In the genomic region with DNA sequence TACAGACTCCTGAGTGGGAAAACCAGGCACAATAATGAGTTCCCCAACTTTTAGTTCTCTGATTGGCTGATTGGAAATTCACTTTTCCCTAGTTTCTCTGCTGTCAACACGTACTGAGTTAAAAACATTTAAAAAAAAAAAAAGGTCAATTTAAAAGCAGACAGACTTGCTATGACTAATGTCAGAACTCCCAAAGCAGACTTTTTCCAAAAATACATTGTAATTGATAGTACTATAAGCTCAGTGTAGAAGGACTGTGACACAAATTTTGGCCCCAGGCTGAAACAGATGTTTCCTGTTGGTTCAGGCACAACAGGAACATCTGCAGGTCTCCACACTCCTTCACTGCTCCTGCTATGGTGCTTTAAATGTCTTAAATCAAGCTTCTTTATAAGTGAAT, we compare ENCODE assay signal across 9 mouse cellular contexts. TPM values are rescaled to one million over a fixed set of nuclear protein-coding genes. Genes with fewer than 3 reads are reported as not detected.
DNase-seq lines count a peak whose midpoint lies in the region; ATAC-seq and TF ChIP-seq lines count a peak whose summit lies in the region.
"Had no signal": no experiment of that assay in that cellular context is flagged by ENCODE, and none has a peak within 500 bp of the region (broad histone marks: within the 10 kb centered on the region; RNA-seq: fewer than 3 reads in every experiment).

No protein-coding gene starts in this region.

- no peak for TF ChIP-seq EP300 in lung, postnatal 0 days (IDR thresholded peaks at IDR 0.05)
- peak; percentile 61; the same call in 1 of the 2 replicates for TF ChIP-seq EP300 in heart, postnatal 0 days (IDR thresholded peaks at IDR 0.05; ENCODE audit: low read depth)

- intact Hi-C loops in gastrocnemius, postnatal 14 days (cut with DNase I; ENCODE audit: low total_unique reads), result no loop called here
- intact Hi-C loops in left cerebral cortex, postnatal 4 days (cut with DNase I), result no loop called here

- H3K4me1 ChIP-seq in lung, postnatal 0 days (ENCODE audit: insufficient read depth, low read depth, low read length), result no peaks in the 10 kb centered on the region; the same call in 1 of the 2 replicates
- peaks cover 6% of the 10 kb centered on the region for H3K4me1 ChIP-seq in heart, postnatal 0 days (ENCODE audit: control insufficient read depth, insufficient read depth)
- H3K4me1 ChIP-seq in intestine, postnatal 0 days (replicated peaks; ENCODE audit: control insufficient read depth, insufficient read depth, low read length), result peaks cover 8% of the 10 kb centered on the region

- H3K27ac ChIP-seq in lung, postnatal 0 days (ENCODE audit: low read length), result no peak overlapping the region
- peak overlapping the region; percentile 63 for H3K27ac ChIP-seq in heart, postnatal 0 days (ENCODE audit: low read depth)
- H3K27ac ChIP-seq in intestine, postnatal 0 days (ENCODE audit: low read depth, low read length), result no peak overlapping the region
- H3K27ac ChIP-seq: forebrain, embryonic 12.5 days had no signal

- no peak for ATAC-seq in lung, postnatal 0 days
- ATAC-seq in heart, postnatal 0 days (ENCODE audit: insufficient read depth, low read depth), result no peak
- ATAC-seq in intestine, postnatal 0 days, result no peak

- H3K9me3 ChIP-seq in lung, postnatal 0 days (ENCODE audit: low read length), result no peaks in the 10 kb centered on the region
- no peaks in the 10 kb centered on the region for H3K9me3 ChIP-seq in heart, postnatal 0 days (replicated peaks; ENCODE audit: control insufficient read depth, low read length)
- no peaks in the 10 kb centered on the region for H3K9me3 ChIP-seq in intestine, postnatal 0 days (ENCODE audit: control insufficient read depth)
- H3K9me3 ChIP-seq: forebrain, embryonic 12.5 days had no signal

- H3K4me3 ChIP-seq in lung, postnatal 0 days (ENCODE audit: low read depth, low read length), result no peak overlapping the region
- H3K4me3 ChIP-seq in heart, postnatal 0 days (ENCODE audit: low read depth, low read length), result no peak overlapping the region
- no peak overlapping the region for H3K4me3 ChIP-seq in intestine, postnatal 0 days (ENCODE audit: low read depth, low read length)
- H3K4me3 ChIP-seq: forebrain, embryonic 12.5 days had no signal

- no peak for TF ChIP-seq CTCF in lung, postnatal 0 days (IDR thresholded peaks at IDR 0.05)
- no peak for TF ChIP-seq CTCF in heart, postnatal 0 days (IDR thresholded peaks at IDR 0.05; ENCODE audit: low read depth)
- no peak for TF ChIP-seq CTCF in intestine, postnatal 0 days (IDR thresholded peaks at IDR 0.05; ENCODE audit: low read depth)

- no peaks in the 10 kb centered on the region for H3K27me3 ChIP-seq in lung, postnatal 0 days (replicated peaks; ENCODE audit: insufficient read depth, low read length)
- no peaks in the 10 kb centered on the region for H3K27me3 ChIP-seq in heart, postnatal 0 days (ENCODE audit: control insufficient read depth, insufficient read depth, low read length)
- H3K27me3 ChIP-seq in intestine, postnatal 0 days (replicated peaks; ENCODE audit: control insufficient read depth, insufficient read depth, low read length), result no peaks in the 10 kb centered on the region
- H3K27me3 ChIP-seq: forebrain, embryonic 12.5 days had no signal

- H3K9ac ChIP-seq in lung, postnatal 0 days (replicated peaks; ENCODE audit: low read depth), result no peak overlapping the region
- H3K9ac ChIP-seq in heart, postnatal 0 days (replicated peaks; ENCODE audit: low read depth, low read length), result no peak overlapping the region
- no peak overlapping the region for H3K9ac ChIP-seq in intestine, postnatal 0 days (ENCODE audit: low read depth, low read length)
- H3K9ac ChIP-seq: forebrain, embryonic 12.5 days had no signal

- no peak overlapping the region for H3K4me2 ChIP-seq in lung, postnatal 0 days (replicated peaks; ENCODE audit: low read depth, low read length)
- H3K4me2 ChIP-seq in heart, postnatal 0 days (ENCODE audit: low read depth, low read length), result no peak overlapping the region
- H3K4me2 ChIP-seq in intestine, postnatal 0 days (replicated peaks; ENCODE audit: low read depth), result no peak overlapping the region
- H3K4me2 ChIP-seq: forebrain, embryonic 12.5 days had no signal

- WGBS in lung, postnatal 0 days, result 31% methylated on average over 1 of the region's 1 CpGs
- 48% methylated on average over 1 of the region's 1 CpGs for WGBS in heart, postnatal 0 days
- WGBS in intestine, postnatal 0 days, result 59% methylated on average over 1 of the region's 1 CpGs

- H3K36me3 ChIP-seq in lung, postnatal 0 days (ENCODE audit: insufficient read depth, low read length), result no peaks in the 10 kb centered on the region
- H3K36me3 ChIP-seq in heart, postnatal 0 days (replicated peaks; ENCODE audit: control insufficient read depth, insufficient read depth, low read length), result no peaks in the 10 kb centered on the region
- H3K36me3 ChIP-seq in intestine, postnatal 0 days (ENCODE audit: control insufficient read depth, insufficient read depth), result no peaks in the 10 kb centered on the region
- H3K36me3 ChIP-seq: forebrain, embryonic 12.5 days had no signal

- peak; percentile 25 for DNase-seq in gastrocnemius, postnatal 25 days
- DNase-seq in gastrocnemius, postnatal 14 days, result no peak
- DNase-seq in lung, postnatal 0 days (ENCODE audit: low spot score), result peak; percentile 39
- DNase-seq in lung, postnatal 36 days, result no peak
- peak; percentile 60 for DNase-seq in heart, postnatal 0 days (ENCODE audit: low spot score)
- DNase-seq in left cerebral cortex, postnatal 4 days, result no peak
- no peak for DNase-seq in layer of hippocampus, adult 8-10 months (ENCODE audit: low spot score in 2 of 2)

RNA-seq across cellular contexts. Expression of gene Elk4, which starts 3.6 kb away (rescaled TPM):
- total RNA-seq in gastrocnemius, postnatal 25 days (2021), result 10 to 100 TPM; 59.2 to 59.9 TPM
- total RNA-seq in gastrocnemius, postnatal 14 days (2021), result 10 to 100 TPM; 65.1 to 65.8 TPM
- polyA plus RNA-seq in lung, postnatal 0 days (2015; fragmentation: Nextera tagmentation; extraction: Ambion mirVana), result 26.3 and 28.0 TPM in 2 replicates
- total RNA-seq in heart, postnatal 0 days (2014; rRNA removed; ENCODE audit: low replicate concordance), result 32.9 and 35.3 TPM in 2 replicates
- polyA plus RNA-seq in heart, postnatal 0 days (2015; fragmentation: Nextera tagmentation; extraction: Ambion mirVana), result 10.5 and 13.3 TPM in 2 replicates
- 16.4 and 19.6 TPM in 2 replicates for polyA plus RNA-seq in intestine, postnatal 0 days (2015; fragmentation: Nextera tagmentation; extraction: Ambion mirVana)
- total RNA-seq in left cerebral cortex, postnatal 4 days (2021), result 10 to 100 TPM; 53.0 to 56.1 TPM
- total RNA-seq in layer of hippocampus, adult 8-10 months (2022), result 10 to 100 TPM; 51.2 to 62.8 (median 58.9) TPM

RNA-seq across cellular contexts. Expression of gene Slc45a3, which starts 41.0 kb away (rescaled TPM):
- 1 to 10 TPM; 1.3 to 1.6 TPM for total RNA-seq in gastrocnemius, postnatal 25 days (2021)
- total RNA-seq in gastrocnemius, postnatal 14 days (2021), result 1 to 10 TPM; 1.0 to 1.1 TPM
- 5.7 and 6.9 TPM in 2 replicates for polyA plus RNA-seq in lung, postnatal 0 days (2015; fragmentation: Nextera tagmentation; extraction: Ambion mirVana)
- 9.5 and 23.6 TPM in 2 replicates for total RNA-seq in heart, postnatal 0 days (2014; rRNA removed; ENCODE audit: low replicate concordance)
- polyA plus RNA-seq in heart, postnatal 0 days (2015; fragmentation: Nextera tagmentation; extraction: Ambion mirVana), result 2.6 and 2.8 TPM in 2 replicates
- polyA plus RNA-seq in intestine, postnatal 0 days (2015; fragmentation: Nextera tagmentation; extraction: Ambion mirVana), result 2.5 and 2.7 TPM in 2 replicates
- 1 to 10 TPM in 1 of 2 experiments, under 1 TPM in 1; 0.91 to 1.3 TPM for total RNA-seq in left cerebral cortex, postnatal 4 days (2021)
- under 1 TPM; 0.63 to 0.75 (median 0.70) TPM for total RNA-seq in layer of hippocampus, adult 8-10 months (2022)

Comparison
In these comparisons a context has a peak if more than half of its experiments do, and no peak if none do; other contexts are left out.
1. DNase-seq: peak in gastrocnemius, postnatal 25 days (single experiment), lung, postnatal 0 days (single experiment) and heart, postnatal 0 days (single experiment); none in gastrocnemius, postnatal 14 days (single experiment), lung, postnatal 36 days (single experiment), left cerebral cortex, postnatal 4 days (single experiment) and layer of hippocampus, adult 8-10 months (0 of 2).